Mouse (Mus musculus) B cell, adult 2 months (primary cell): ENCODE results near the gene Ostm1.

Source experiments
- DNase-seq, 2 experiments: peaks; one replicate each; pipeline ENCODE4 v3.0.0; 2022

Ostm1 gene

DNA sequence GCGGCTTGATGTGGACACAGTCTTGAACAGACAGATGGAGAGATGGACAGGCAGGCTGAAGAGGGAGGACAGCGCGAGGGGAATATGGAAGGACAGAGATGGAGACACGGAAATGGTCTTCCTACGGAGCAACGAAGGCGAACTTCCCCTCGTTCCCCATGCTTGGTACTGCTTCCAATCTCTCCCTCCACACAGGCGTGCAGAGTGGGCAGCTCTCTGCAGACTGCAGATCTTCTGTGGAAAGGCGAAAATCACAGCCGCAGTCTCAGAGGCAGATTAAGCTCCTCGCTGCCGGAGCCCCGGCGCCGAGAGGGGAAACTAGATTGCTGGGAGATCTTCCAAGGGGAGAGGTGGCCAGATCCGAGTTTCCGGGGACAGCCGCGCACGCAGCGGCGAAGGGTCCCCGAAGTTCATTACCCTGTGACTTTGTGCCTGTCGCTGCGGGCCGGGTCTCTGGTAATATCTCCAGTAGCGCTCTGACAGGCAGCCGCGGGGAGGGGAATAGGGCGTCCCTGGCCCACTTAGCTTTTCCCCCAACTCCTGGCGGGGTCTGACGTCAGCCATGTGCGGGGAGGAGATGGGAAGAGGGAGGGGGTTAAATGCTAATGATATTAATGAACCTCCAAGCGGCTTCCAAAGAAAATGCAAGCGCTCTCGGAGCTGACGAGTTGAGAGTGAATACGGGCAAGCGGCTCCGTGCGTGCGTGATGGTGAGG lies at the start of gene Ostm1, which contains the start of gene Nr2e1:
TSS of gene Ostm1 (plus strand) at position 666 of the 716 bp plus-strand sequence.
TSS of gene Nr2e1 (minus strand) at position 476 of the 716 bp plus-strand sequence.
- DNase-seq = no peak

DNA sequence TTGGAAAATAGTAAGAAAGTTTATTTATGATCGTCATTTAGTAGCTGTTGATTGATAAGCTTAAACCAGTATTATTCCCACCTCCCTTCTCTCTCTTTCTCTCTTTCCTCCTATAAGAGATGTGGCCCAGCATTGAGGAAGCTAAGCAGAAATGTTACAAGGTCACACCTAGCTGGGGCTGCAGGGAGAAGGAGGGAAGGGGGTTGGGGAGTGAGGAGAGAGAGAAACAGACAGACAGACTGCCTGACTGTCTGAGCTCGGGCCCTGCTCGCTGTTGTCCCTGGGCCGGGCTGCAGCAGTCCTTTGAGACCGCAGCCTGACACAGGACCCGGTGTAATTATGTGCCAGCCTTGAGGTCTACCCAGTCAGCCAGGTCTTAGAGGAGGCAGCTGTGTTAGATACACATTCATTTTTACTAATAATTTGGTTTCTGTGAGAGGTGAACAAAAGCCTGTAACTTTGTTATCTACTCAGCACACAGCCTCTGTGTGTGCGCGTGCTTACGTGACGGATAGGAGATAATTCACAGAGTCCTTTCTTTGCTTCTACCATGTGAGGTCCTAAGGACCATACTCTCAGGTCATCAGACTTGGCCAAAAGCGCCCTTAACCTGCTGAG lies 49.7 kb upstream of the Ostm1 start:
- no peak for DNase-seq

DNA sequence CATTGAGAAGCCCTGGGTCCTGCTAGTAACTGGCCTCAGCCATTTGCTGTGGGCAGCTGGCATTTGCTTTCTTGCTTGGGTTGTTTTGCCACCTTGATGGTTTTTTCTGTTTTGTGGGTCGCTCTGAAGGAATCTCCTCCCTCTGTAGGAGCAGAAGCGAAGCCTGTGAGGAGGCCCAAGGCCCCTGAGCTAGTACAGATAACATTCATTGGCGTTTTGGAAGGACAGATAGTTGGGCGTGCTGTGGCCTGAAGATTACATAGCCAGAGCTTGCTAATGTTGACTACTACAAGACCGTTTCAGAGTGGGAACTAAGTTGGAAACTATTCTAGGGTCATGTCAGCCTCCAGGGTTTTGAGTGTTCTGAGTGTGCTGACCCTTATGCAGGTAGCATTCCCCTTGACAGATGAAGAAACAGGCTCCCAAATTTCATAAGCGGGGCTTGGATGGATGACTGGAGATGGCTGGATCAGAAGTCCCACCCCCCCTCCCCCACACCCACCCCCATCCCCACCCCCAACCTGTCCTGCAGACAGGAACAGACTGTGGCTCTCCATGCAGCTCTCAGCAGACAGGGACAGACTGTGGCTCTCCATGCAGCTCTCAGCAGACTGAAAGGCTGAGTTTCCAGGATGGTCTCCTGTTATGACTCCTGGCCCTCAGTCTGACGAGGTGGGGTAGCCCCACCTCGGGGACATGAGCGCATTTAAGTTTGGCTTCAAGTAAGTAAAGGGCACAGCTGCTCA lies 45.9 kb upstream of the Ostm1 start:
- no peak for DNase-seq

- no peak for DNase-seq
Measured at GRCm38 (mm10) chr10:42545707-42546503, 37.7 kb upstream of the Ostm1 start.

- no peak for DNase-seq
Measured at GRCm38 (mm10) chr10:42546507-42546906, 37.1 kb upstream of the Ostm1 start.

- no peak for DNase-seq
Measured at GRCm38 (mm10) chr10:42559581-42560200, 23.9 kb upstream of the Ostm1 start.

GRCm38 (mm10) chr10:42562272-42562671 lies 21.4 kb upstream of the Ostm1 start:
- no peak for DNase-seq

GRCm38 (mm10) chr10:42572567-42572966 lies 11.1 kb upstream of the Ostm1 start:
- no peak for DNase-seq

DNA sequence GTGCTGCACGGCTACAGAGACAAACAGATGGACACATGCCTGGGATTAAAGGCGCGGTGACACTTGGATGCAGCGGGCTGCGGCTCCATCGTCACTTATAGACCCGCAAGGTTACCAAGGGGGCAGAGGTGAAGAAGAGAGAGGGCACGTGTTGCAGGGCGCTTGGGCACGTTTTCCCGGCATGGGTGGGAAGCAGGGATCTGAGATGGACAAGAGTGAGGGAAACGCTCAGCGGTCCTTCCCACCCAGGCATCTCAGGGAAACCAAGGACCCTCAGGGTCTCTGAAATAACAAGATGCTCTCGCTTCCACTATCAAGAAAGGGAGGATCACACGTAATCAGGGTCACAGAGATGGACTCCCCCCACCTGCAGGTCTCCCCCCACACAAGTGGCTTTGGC lies 10.7 kb upstream of the Ostm1 start:
- DNase-seq = no peak

GRCm38 (mm10) chr10:42574639-42575038 lies 9.0 kb upstream of the Ostm1 start:
- DNase-seq = no peak

DNA sequence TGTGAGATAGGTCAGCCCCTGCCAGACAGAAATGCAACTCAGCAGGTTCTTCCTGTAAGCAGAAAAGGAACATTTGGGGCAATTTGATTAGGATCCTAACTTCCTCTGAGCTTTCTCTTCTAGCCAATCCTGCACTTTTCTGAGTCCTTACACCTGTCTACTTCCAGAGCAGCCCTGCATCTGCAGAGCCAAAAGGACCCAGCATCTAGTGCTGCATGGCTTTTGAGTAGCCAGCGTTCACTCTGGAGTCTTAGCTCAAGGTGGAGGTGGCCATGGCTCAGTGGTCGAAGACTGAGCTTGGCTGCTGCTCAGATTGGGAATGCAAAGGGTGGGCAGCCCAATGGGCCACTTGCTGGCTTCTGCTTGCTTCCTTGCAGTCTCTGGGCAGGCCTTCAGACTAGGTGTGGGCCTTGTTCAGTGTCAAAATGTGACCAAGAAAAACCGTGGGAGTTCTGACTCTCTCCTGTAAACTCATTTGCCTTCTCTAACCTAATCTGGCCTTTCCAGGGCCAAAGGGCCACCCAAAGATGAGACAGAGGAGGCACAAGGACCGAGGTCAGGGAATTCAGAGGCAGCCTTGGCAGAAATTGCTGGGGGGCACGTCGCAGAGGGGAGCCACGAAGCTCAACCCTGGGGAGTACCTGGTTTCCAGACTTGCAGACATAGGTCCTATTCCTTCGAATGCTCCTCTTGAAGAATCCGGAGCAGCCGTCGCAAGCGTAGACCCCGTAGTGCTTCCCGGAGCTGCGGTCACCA lies 5.9 kb upstream of the Ostm1 start:
- DNase-seq = no peak

GRCm38 (mm10) chr10:42578281-42578675 lies 5.3 kb upstream of the Ostm1 start:
- DNase-seq = no peak

GRCm38 (mm10) chr10:42578698-42579474 lies 4.7 kb upstream of the Ostm1 start:
- no peak for DNase-seq

- DNase-seq = no peak
Measured at GRCm38 (mm10) chr10:42579475-42580130, 4.0 kb upstream of the Ostm1 start.

GRCm38 (mm10) chr10:42580131-42580950 lies 3.3 kb upstream of the Ostm1 start:
- no peak for DNase-seq

DNA sequence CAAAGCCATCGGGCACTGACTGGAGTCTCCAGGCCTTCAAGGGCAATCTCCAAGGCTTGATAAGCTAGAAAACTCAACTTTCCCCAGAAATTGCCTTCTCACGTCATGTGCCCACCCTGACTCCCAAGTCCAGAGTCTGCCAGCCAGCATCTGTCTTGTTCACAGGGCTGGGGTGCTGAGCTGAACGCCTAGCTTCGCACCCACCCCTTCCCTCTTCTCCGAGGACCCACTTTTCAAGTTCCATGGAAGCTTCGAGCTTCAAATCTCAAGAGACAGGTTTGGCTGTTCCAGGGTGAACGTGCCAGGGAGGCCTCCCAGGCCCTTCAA lies 2.7 kb upstream of the Ostm1 start:
- DNase-seq = no peak

- DNase-seq = no peak
Measured at GRCm38 (mm10) chr10:42581694-42582565, 1.7 kb upstream of the Ostm1 start.

- no peak for DNase-seq
Measured at GRCm38 (mm10) chr10:42582566-42583110, 984 bp upstream of the Ostm1 start.
